Mouse (Mus musculus) kidney, postnatal 10 days (tissue): Measurements from ENCODE around the gene Gsta2.
"Not testable (repeated sequence)": the region's sequence is repeated elsewhere in the genome, so short reads cannot be mapped to it uniquely, and the experiment has no call there.

Source experiments
- DNase-seq: peaks from one replicate; pipeline ENCODE4 v3.0.0; 2021; ENCODE audit warnings: mixed read lengths

Gene Gsta2

DNA sequence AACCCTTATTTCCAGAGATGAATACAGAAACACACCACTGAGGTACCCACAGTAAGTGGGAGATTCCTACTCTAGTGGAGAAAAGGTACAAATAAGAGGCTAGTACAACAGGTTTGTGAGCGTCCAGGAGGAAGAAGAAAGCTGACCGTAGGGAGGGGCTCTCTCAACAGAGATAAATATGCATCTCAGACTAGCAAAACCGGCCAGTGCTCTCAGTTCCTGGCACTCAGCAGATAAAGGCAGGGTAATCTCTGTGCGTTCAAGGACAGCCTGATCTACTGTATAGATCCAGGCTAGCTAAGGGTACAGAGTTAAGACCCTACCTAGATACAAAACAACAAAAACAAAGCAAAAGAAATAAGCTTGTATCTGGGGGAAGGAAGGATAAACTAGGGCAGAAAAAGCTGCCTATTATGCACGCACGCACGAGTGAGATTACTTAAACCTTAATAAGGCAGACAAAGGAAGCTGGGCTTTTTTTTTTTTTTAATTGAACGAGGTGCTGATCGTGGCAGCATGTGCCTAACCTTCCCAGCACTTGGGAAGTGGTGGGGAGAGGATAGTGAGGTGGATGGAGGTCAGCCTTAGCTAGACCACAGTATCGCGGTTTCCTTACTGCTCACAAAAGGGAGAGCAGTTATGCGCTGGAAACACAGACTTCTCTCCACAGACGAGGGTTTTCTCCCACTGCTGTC, 10.4 kb upstream of the Gsta2 start:
- no peak for DNase-seq

DNA sequence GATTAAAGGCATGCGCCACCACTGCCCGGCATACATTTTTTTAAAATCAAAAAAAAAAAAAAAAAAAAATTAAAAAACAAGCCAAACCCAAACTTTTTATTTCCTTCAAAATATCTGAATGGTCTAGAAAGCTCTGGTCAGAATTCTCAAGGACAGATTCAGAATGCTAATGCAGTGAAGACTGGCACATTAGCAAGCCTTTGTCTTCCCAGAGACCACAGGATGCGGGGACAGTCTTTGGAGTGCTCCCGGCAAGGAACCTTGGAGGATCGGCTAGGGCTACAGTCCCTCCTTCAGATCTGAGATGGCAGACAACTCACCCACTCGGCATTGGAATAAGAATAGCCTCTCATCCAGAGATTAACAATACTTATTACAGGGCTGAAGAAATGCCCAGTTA, 9.1 kb upstream of the Gsta2 start:
- no peak for DNase-seq

DNA sequence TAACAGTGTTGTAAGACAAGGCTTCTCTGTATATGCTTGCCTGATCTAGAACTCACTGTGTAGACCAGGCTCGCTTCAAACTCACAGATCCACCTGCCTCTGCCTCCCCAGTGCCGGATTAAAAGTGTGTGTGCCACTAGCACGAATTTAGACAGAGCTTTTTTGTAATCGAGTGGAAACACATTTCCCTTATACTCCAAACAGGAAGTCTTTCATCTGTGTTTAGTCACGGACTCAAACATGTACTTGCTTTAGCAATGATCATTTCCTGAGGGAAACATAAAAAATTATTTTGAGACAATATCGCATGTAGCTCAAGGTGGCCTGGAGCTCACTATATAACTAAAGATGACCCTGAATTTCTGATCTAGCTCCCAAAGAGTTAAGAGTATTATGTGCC, 7.8 kb upstream of the Gsta2 start:
- DNase-seq = no peak

DNA sequence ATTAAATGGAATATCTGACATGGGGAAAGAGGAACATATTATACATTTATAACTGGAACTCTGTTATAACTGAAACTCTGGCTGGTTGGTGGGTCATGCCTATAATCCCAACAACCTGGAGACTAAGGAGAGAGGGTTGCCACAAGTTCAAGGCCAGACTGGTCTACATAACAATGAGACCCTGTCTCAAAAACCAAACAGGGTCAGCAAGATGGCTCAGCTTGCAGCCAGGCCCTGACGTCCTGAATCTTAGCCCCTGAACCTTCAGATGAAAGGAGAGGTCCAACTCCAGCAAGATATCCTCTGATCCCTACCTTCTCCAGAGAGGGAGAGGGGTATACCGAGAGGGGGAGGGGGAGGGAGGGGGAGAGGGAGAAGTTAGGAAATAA, 4.9 kb upstream of the Gsta2 start:
- no peak for DNase-seq

DNA sequence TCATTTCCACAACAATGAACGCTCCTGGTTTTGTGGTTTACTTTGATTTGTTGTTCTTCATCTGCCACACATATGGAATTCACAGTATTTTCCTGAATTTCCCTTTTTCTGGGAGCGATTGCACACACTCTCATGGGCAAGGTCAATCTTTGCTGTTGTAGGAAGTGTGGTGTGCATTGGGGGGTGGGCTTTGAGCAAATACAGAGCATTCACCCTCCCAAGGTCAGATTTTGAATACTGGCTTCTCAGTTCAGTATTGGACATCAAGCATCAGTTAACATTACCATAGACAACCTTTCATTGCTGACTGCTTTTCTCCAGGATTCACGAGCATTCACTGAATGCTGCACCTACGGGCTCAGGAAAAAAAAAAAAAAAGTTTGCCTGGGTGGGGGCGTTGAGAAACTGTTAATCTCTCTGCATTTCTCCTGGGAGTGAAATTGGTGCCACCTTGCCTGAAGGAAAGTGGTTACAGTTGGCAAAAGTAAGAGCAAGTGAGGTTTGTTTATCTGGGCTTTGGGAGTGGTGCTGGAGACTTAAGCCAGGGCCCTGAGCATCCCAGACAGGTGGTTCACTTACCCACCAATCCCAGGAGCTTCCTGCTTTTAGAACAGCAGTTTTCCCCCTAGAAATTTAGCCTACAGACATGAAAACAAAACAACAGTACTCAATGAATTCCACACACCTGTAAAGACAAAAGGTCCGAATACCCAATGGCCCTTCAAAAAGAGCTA, 4.3 kb upstream of the Gsta2 start:
- DNase-seq = no peak

DNA sequence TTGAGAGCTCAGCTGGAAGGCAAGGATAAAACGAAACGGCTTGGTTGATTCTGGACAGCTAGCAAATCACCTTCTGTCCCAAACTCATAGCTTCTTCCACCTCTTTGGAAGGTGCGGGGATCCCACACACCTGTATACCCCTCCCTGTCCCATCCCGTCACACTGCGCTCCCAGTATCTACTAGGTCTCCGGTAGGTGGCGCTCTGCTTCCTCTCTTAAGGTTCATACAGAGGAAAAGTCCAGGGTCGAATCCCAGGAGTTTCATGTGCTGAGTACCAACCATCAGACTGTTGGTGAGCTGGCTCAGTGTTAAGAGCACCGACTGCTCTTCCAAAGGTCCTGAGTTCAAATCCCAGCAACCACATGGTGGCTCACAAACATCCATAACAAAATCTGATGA, 2.5 kb upstream of the Gsta2 start:
- DNase-seq = peak; percentile 86

DNA sequence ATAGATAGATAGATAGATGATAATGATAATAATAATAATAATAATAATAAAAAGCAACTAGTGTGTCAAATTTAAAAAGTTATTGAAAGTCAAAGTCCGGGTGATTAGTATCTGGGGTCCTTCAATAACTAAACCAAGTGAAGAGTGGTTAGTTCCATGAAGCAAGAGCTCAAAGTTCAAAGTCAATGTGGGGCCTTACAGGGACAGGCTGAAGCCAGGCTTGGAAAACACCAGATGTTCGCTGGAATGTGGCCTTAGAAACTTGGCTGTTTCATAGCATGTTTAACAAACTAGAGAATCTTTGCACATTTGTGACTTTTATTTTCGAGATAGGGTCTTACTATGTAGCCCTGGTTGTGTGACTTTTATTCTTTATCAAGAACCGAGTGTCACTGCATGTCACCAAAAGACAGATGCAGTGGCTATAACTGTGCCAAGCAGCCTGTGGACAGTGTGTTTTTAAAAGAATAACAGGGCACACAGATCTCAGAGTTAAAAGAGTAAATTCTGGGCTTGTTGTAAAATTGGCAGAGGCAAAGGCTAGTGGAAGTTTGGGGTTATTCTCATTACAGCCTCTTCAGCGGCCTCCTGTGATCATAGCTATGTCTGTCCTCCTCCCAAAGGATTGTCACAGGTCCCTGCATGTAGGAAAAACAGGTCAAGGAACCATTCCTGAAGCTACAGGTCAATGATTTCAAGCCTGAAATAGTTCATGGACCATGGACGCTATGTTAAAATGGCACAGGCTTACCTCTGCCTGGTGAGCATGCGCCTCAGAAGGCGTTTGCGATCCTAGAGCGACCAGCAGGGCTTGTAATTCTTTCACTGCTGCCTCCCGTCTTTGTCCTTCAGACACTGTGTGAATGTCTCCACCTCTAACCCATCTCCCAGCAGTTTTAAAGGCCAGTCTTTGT, 666 bp downstream of the Gsta2 start:
- DNase-seq = peak; percentile 32

DNA sequence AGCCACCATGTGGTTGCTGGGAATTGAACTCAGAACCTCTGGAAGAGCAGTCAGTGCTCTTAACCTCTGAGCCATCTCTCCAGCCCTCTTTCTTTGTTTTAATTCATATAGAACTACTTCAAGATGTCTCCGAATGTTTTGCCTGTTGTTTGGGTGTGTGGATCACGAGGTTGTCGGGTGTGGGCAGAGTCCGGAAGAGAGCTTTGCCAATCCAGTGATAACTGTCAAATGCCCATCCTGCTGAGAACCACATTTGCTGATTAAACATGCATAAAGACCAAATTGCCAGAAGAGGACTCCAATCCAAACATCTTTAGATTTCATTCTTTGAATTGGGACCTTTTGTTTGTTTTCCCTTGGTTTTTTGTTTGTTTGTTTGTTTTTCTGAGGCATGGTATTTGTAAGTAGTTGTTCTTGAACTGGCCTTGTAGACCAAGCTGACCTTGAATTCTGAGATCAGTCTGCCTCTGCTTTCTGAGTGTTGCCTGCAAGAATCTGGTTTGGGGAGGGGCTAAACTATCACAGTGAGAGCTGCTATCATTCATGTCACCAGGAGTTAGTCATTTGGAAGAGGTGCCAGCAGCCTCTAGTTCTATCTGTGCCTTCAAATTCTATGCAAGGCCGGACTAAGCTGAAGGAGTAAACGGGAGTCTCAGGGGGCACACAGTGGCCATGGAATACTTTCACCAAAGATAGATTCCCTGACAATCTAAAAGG, 3.9 kb downstream of the Gsta2 start:
- DNase-seq = no peak

DNA sequence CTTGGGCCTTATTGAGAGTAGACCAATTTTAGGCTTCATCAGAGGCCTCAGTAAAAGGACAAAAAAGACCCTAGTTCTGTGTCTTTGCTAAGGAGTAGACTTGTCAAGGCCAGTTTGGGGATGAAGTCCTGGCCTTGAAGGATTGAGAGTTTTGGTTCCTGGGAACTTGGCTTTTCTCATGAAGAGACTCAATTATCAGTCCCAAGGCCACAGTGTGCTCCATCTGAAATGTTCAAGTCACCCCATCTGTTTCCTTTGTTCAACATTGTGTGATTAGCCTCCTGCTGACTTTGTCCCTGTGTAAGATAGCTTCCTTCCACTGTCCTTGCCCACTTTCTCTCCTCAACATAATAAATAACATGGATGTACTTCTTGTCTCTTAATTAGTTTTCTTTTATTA, 5.6 kb downstream of the Gsta2 start:
- DNase-seq = not testable (repeated sequence)

- DNase-seq = not testable (repeated sequence)
These were observed 6.4 kb downstream of the Gsta2 start for GRCm38 (mm10) chr9:78349141-78349540.

DNA sequence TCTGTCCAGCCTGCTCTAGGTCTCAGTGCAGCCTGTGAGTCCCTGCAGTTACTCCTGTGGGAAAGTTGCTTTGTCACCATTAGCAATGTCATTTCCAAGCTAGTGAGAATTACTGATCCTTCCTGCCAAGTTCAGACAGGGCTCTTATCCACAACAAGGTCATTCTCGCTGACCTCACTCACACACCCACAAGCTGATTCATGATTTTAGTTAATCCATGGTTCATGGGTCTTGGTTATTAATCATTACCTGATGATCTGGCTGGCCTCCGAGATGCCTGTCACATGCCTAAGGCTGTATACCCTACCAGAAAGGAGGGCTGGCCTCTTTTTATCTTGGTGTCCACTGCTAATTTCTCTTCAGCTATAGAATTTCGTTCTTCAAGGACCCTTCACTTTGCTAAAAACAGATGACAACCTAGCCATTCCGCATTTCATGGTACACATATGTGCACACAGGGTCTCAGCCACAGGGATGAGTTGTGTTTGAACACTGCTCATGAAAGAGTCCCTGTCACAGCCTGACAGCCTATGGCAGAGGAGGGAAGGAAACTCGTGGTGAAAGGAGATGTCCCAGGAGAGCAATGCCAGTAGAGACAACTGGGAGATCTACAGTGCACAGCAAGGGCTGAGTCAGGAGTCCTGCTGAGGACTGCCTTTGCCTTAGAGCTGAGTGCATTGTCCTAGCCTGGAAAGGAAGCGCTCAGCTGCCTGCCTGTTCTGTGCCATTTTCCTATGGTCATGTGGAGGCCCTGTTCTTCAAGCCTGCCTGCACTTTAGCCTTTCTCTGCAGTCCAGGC, 7.2 kb downstream of the Gsta2 start:
- peak; percentile 69 for DNase-seq

GRCm38 (mm10) chr9:78347004-78347403, 8.6 kb downstream of the Gsta2 start:
- no peak for DNase-seq

DNA sequence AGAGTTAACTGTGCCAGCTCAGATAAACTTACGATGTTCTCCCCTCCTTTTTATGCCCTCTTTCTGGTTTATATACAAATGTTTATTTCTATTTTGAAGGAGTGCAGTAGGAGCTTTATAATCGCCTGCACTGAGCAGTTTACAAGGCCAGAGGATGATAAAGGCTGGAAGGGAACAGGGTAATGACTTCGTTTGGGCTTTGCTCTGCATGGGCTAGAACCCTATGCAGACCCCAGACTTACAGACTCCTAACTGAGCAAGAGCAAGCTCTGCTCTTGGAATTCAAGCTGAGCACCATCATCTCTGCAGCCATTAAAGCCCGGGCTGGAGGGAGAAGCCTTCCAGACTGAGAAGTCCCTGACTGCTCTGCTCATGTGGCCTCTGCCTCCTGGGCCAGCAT, 10.4 kb downstream of the Gsta2 start:
- DNase-seq = not testable (repeated sequence)

GRCm38 (mm10) chr9:78343055-78343454, 12.5 kb downstream of the Gsta2 start:
- not testable (repeated sequence) for DNase-seq

DNA sequence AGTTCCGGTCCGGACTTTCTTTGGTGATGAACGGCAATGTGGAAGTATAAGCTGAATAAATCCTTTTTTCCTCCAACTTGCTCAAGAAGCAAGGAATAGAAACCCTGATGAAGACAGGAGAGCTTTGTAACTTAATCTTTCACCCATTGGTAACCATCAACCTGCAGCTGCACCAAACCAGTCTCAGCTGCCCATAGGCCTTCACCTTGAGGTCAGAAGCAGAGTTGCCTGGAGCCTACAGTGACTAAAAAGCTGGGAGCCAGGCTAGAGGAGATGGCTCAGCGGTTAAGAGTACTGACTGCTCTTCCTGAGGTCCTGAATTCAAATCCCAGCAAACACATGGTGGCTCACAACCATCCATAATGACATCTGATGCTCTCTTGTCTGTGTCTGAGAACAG, 13.1 kb downstream of the Gsta2 start:
- not testable (repeated sequence) for DNase-seq

- peak; percentile 61 for DNase-seq
These were observed 15.3 kb downstream of the Gsta2 start for GRCm38 (mm10) chr9:78340324-78340723.

DNA sequence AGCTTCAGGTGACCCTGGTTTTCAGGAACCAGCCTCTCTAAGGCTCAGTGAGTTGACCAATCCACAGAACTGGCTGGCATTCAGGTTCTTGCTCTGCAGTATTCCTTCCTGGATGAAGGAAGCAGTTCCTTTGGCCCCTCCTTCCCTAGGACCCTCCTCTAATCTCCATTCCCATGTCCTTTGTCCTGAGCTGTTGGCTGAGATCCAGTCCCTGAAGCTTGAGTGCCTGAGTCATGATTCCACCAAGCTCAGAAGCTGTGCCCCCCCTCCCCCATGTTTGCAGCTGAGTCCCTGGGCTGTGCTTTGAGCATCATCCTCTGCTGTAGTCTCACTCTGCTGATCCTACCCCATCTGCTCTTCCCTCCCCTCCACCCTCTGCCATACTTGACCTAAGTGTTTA, 18.5 kb downstream of the Gsta2 start:
- DNase-seq = peak; percentile 27

DNA sequence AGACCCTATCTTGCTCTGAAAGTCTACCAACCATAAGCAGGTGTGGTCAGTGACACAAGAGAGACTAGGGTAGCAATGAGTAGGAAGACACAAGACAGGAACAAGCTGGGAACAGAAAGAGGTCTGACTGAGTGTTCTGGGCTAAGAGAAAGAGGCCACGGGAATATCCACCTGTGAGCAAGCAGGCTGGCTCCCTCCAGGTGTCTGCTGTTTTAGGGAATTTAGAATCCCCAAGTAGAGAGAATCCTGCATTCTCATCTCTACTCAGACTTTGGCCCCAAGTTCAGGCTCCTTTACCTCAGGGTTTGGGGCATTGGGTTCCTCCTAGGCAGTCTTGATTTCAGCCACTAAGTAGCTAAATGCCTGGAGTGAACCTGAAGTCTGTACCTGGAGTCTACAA, 28.3 kb downstream of the Gsta2 start, which contains the start of gene Omt2b:
Gene Omt2b (plus strand): TSS at position 301 of the 400 bp plus-strand sequence.
- DNase-seq = not testable (repeated sequence)

- DNase-seq = no peak
These were observed 36.1 kb downstream of the Gsta2 start for GRCm38 (mm10) chr9:78319499-78319898.

DNA sequence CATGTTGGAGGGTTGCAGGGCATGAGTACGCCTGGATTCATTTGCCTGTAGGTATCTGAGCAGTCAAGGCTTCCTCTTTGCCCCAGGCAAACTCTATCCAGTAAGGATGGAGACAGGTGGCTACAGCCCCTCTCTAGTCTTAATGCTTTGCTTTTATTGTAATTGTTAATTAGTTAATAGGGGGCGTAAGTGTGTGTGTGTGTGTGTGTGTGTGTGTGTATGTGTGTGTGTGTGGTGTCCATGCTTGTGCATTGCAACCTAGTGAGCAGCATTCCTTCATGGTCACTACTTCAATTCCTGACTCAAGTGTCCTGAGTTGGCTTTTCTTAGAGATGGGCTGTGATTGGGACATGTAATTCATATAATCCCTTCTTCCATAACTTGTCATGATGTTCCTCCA, 40.9 kb downstream of the Gsta2 start, which contains the start of gene Omt2a:
Gene Omt2a (minus strand): TSS at position 101 of the 400 bp plus-strand sequence.
- DNase-seq = no peak

- not testable (repeated sequence) for DNase-seq
These were observed 47.5 kb downstream of the Gsta2 start for GRCm38 (mm10) chr9:78308122-78308521.

GRCm38 (mm10) chr9:78299143-78299542, 56.4 kb downstream of the Gsta2 start:
- not testable (repeated sequence) for DNase-seq
